7 mouse cellular contexts compared by ENCODE assay signal in genomic region chr2:174917146-174917905, GRCm38 (mm10).
DNase-seq lines count a peak whose midpoint lies in the region; ATAC-seq lines count a peak whose summit lies in the region.

No protein-coding gene starts in this region.

- DNase-seq in left cerebral cortex, postnatal 14 days (ENCODE audit: low spot score in 2 of 2), result peak; percentile 20 to 41
- no peak for DNase-seq in left cerebral cortex, adult 11 months (ENCODE audit: low spot score)
- peak; percentile 88 for DNase-seq in embryonic facial prominence, embryonic 10.5 days (ENCODE audit: low spot score)
- DNase-seq in hindbrain, embryonic 14.5 days (ENCODE audit: low spot score), result peak; percentile 86
- DNase-seq in adrenal gland, adult (ENCODE audit: inconsistent age in 2 of 2, low spot score in 1 of 2), result no peak
- no peak for DNase-seq in left cerebral cortex, postnatal 36 days (ENCODE audit: low spot score in 2 of 2)

- WGBS in embryonic facial prominence, embryonic 10.5 days, result 17% methylated on average over 10 of the region's 10 CpGs
- WGBS in hindbrain, embryonic 14.5 days, result 11% methylated on average over 10 of the region's 10 CpGs
- WGBS in neural tube, embryonic 15.5 days, result 10% methylated on average over 10 of the region's 10 CpGs

- peak overlapping the region; percentile 49 for H3K4me2 ChIP-seq in hindbrain, embryonic 14.5 days (replicated peaks)
- peak overlapping the region; percentile 53 for H3K4me2 ChIP-seq in neural tube, embryonic 15.5 days

- H3K27ac ChIP-seq in embryonic facial prominence, embryonic 10.5 days (replicated peaks), result peak overlapping the region; percentile 91
- peak overlapping the region; percentile 94 for H3K27ac ChIP-seq in hindbrain, embryonic 14.5 days
- peak overlapping the region; percentile 81 for H3K27ac ChIP-seq in neural tube, embryonic 15.5 days (replicated peaks)

- H3K9ac ChIP-seq in hindbrain, embryonic 14.5 days, result peak overlapping the region; percentile 44
- H3K9ac ChIP-seq in neural tube, embryonic 15.5 days (replicated peaks), result 0 out of 2 replicates have a peak overlapping the region, but pooled peaks have one; percentile 29

- H3K4me3 ChIP-seq in embryonic facial prominence, embryonic 10.5 days, result peak overlapping the region; percentile 37
- H3K4me3 ChIP-seq in hindbrain, embryonic 14.5 days (replicated peaks; ENCODE audit: low read length), result no peak overlapping the region; the same call in 1 of the 2 replicates
- peak overlapping the region; percentile 23 for H3K4me3 ChIP-seq in neural tube, embryonic 15.5 days (replicated peaks)

- no peaks in the 10 kb centered on the region for H3K27me3 ChIP-seq in embryonic facial prominence, embryonic 10.5 days (replicated peaks; ENCODE audit: low read depth, poor library complexity, severe bottlenecking)
- no peaks in the 10 kb centered on the region for H3K27me3 ChIP-seq in hindbrain, embryonic 14.5 days (ENCODE audit: control insufficient read depth, insufficient read depth, low read length)
- H3K27me3 ChIP-seq in neural tube, embryonic 15.5 days (replicated peaks), result no peaks in the 10 kb centered on the region

- no peaks in the 10 kb centered on the region for H3K36me3 ChIP-seq in embryonic facial prominence, embryonic 10.5 days (replicated peaks)
- H3K36me3 ChIP-seq in hindbrain, embryonic 14.5 days (replicated peaks; ENCODE audit: control insufficient read depth, insufficient read depth), result no peaks in the 10 kb centered on the region
- no peaks in the 10 kb centered on the region for H3K36me3 ChIP-seq in neural tube, embryonic 15.5 days

- intact Hi-C loops in left cerebral cortex, postnatal 14 days (cut with DNase I), result no loop called here
- intact Hi-C loops in left cerebral cortex, postnatal 36 days (cut with DNase I), result no loop called here

- peaks cover 37% of the 10 kb centered on the region for H3K4me1 ChIP-seq in embryonic facial prominence, embryonic 10.5 days
- H3K4me1 ChIP-seq in hindbrain, embryonic 14.5 days (replicated peaks; ENCODE audit: control insufficient read depth, insufficient read depth, low read length), result peaks cover 14% of the 10 kb centered on the region
- peaks cover 19% of the 10 kb centered on the region for H3K4me1 ChIP-seq in neural tube, embryonic 15.5 days

- no peaks in the 10 kb centered on the region for H3K9me3 ChIP-seq in embryonic facial prominence, embryonic 10.5 days
- no peaks in the 10 kb centered on the region for H3K9me3 ChIP-seq in hindbrain, embryonic 14.5 days (ENCODE audit: control insufficient read depth, low read length)
- H3K9me3 ChIP-seq in neural tube, embryonic 15.5 days (replicated peaks), result no peaks in the 10 kb centered on the region

- ATAC-seq in hindbrain, embryonic 14.5 days (ENCODE audit: low FRiP score), result peak; percentile 93
- ATAC-seq in neural tube, embryonic 15.5 days (ENCODE audit: low FRiP score), result peak; percentile 91

Comparison
In these comparisons a context has a peak if more than half of its experiments do, and no peak if none do; other contexts are left out.
1. DNase-seq: peak in left cerebral cortex, postnatal 14 days (2 of 2), embryonic facial prominence, embryonic 10.5 days (single experiment) and hindbrain, embryonic 14.5 days (single experiment); none in left cerebral cortex, adult 11 months (single experiment), adrenal gland, adult (0 of 2) and left cerebral cortex, postnatal 36 days (0 of 2).
2. Peak in every context shown above with its lines, with median percentiles within 50 percentile points of each other: H3K27ac ChIP-seq.